Mouse (Mus musculus): ENCODE results near the gene Nckap5.
"Not testable (repeated sequence)": the region's sequence is repeated elsewhere in the genome, so short reads cannot be mapped to it uniquely, and the experiment has no call there.

The Nckap5 gene

DNA sequence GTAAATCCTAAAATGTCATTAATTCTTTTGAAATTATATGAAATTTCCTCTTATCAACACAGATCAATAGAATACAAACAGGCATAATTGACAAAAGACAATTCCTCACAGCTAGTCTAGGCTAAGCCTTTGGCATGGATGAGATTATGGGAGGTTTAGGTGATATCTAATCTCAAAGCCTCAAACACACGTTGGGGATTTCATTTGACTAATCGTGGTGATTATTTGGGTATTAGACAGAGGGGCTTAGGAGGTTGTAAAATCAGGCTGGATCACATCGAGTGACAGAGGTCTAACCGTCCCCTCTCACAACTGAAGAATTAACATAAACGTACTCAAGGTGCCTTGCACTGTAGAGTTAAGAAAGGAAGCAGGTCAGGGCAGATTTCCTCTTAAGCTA lies 674.8 kb downstream of the Nckap5 start:
- DNase-seq: no peak

DNA sequence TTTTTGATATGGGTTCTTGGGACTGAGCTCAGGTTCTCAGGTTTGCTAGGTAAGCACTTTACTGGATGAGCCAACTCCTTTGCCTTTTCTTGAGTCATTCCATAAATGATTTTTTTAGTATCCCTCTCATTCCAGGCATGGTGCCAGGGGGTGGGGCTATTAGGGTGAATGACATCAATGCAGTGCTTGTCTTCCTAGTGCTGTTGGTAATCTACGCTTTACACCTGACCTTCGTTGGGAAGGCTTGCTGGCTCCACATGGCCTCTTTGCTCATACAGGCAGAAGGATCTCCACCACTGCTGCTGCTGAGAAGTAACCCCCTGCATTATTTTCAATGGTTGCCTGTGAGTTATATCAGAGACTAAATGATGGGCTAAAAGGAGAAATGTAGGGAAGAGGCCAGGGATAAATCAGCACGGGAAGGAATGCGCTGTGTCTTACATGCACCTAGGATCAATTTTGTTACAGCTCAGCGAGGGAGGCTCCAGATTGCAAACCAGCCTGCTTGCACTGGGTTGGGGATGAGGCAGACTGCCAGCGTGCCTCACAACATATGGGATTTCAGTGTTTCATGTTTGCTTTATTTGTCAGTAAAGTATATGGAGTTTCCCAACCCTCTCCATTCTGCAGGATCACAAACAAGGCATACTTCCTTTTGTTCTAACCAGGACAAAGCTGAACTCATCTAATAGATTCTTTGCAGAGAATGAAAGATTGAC lies 676.9 kb downstream of the Nckap5 start:
- DNase-seq: peak; percentile 2 to 30

DNA sequence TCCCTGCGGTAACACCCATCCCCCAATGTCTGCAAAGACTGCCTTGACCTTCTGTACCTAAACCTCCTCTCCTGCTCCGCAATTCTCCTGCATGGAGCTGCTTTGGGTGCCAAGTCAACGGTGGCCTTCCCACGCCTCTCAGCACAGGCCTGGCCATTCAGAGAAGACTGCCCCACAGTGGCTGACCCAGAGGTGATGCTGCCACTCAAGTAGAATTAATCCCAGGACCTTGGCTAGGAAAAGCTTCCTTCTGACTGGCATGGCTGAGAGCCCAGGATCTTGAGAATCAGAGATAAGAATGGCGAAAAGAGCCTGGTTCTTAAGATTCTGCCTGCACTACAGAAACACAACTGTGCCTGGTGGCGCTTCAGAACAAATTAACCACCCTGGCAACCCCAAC lies 678.4 kb downstream of the Nckap5 start:
- no peak for DNase-seq

DNA sequence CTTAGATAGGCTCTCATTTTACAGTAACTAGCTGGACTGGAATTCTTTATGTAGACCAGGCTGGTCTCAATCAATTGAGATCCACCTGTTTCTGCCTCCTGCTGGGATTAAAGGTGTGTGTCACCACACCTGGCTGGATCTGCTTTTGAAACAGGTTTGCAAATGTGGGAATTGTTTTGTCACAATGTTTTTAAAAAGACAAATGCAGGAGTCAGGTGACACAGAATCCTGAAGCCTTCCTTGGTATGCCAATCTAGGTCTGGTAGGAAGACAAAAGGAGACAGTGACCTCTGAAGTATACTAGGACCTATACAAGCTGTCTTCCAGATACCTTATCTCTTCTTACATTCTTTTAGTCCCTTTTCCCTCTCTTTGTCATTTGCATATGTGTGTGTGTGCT lies 680.6 kb downstream of the Nckap5 start:
- DNase-seq: no peak

DNA sequence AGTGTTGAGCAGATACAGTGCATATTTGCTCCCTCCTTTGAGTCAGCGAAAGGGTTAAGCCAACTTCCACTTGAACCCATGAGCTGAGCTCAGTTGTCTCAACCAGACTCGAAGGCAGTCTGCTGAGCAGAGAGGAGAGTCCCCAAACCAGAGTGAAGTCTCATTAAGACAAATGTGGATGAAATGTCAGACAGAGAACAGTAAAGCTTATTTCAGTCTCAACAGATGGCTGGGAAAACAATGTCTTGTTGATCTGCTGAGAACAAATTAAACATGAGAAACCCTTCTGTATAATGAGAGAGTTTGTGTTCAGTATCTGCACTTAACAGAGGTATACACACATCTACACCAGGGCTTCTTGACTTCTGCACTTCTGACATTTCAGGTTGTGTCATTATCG lies 694.9 kb downstream of the Nckap5 start:
- no peak for DNase-seq

DNA sequence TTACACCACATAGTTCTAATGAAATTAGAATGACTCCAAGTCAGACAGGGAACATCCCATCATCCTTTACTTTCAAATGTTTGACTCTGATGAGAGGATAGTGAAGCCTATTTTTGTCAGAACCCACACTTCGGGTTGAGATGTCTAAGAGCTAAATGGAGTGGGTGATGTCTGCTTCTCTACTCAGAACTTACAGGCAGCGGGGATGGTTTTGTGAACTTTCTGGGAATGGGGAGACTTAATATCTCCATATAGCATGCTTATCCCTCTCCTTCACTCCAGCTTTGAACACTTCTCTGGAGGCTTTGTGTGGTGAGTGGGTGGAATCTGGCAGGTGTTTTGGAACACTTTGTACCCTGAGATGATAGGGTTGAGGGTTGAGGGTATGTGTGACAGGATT lies 698.3 kb downstream of the Nckap5 start:
- DNase-seq: no peak

DNA sequence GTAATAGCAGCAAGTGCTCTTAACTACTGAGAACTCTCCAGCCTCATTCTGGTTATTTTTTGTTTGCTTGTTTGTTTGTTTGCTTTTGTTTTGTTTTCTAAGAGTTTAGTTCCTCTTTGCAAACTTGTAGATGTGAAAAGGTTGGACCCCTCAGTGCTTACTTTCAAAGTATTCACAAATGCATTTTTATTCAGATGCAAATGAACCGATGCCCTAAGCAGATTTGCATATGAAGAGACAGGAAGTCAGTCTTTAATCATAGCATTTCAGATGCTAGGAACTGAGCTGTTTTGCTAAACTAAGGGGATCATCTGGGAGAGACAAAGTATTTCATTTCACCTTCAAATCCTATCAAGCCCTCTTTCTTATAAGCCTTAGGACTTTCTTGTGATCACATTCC lies 701.5 kb downstream of the Nckap5 start:
- no peak for DNase-seq

DNA sequence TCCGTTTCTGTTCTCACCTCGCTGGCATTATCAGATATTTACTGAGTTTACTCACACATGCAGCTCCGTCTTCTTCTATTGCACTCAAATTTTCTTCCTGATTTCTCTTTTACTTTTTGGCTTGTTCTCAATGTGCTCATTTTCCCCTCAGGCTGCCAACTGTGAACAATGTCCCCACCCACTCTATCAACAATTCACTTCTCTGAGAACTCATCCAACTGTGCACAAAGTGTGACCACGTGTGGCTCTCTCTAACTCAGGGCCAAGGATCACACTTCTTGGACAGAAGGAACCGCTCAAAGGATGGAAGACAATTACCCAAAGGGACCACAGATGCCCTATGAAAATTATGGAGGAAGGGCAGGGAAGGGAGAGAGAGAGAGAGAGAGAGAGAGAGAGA lies 707.5 kb downstream of the Nckap5 start:
- no peak for DNase-seq

DNA sequence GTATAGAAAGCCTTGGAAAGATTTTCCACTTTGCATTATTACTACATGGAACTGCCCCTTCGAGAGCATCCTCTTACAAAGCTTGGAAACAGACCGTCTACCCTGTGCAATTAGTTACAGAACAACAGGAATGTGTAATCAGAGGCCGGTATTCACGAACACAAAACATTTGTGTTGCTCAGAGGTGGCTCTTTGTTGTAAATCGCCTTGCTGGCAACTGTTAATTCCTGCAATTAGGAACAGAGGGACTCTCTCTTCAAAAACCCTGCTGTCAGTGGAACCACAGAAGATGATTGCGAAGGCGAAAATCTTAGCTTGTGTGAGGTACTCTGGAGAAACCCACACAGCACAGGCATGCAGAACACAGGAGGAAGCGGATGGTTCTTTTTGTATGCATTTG lies 710.1 kb downstream of the Nckap5 start:
- no peak for DNase-seq

DNA sequence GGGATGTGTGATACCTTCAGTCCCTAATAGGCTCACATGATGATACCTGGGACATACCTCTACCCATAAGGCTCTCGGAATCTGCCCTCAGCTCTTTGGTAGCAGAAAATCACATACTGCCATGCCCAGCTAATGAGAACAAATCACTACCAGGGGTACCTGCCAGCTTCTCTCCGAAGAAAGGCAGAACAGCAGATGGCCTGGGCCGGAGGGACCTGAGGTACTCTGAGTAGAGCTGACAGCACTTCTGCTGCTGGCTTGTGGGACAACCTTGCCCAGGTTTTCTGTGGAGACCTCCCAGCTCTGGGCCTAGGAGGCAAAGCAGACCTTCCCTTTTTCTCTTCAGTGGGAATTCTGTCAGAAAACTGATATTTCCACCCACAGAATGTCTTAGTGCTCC lies 714.6 kb downstream of the Nckap5 start:
- no peak for DNase-seq

DNA sequence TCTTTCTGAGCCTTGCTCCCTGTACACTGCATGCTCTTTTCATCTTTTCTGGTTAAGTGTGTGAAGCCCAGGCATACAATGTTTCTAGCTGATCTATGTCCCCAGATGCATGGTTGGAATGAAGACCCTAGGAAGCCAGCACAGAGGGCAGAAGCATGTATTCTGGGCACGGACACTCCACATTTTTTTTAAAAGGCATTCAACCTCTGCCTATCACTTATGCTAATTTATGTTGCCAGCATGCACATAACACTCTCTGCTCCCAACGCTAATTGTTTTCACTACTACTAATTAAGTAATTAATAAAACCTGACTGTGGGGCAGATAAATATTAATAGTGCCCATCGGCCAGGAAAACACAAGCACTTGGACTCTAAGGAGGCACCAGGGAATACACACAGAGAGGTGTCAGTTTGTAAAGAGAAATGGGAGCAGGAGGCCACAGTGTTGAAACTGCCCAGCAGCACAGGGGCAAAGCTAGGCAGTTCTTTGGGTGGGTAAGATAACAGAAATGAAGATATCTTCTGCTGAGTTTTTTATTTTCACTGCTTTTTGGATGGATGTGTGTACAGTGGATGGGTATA lies 724.8 kb downstream of the Nckap5 start:
- DNase-seq: no peak

DNA sequence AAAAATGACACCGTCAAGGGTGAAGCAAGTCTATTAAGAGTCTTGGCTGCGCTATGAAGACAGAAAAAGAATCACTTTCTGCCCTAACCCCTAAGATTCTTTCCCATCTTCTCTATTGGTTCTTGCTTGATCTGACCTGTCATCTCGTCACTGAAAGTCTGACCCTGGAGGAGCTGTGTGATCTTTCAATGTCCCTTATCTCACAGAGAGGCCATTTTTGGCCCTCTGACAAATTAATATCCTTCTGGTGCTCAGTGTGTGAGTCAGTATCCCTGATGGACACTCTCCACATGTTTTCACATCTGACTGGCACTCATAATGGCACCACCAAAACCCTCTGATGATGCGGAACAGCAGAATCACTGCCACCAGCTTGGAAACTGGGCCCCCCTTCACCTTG lies 736.3 kb downstream of the Nckap5 start:
- no peak for DNase-seq

DNA sequence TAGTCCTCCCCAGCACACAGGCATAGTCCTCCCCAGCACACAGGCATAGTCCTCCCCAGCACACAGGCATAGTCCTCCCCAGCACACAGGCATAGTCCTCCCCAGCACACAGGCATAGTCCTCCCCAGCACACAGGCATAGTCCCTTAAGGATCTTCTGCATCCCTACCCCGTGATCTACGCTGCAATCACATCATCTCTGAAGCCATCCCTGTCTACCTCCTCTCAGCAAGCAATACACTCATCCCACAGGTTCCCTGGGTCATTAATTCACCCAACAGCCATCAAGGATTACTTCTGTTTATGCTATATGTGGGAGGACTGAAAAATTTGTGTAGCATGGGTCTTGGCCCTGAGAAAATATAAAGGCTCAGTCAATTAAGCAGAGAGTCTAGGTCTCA lies 738.6 kb downstream of the Nckap5 start:
- DNase-seq: not testable (repeated sequence)

DNA sequence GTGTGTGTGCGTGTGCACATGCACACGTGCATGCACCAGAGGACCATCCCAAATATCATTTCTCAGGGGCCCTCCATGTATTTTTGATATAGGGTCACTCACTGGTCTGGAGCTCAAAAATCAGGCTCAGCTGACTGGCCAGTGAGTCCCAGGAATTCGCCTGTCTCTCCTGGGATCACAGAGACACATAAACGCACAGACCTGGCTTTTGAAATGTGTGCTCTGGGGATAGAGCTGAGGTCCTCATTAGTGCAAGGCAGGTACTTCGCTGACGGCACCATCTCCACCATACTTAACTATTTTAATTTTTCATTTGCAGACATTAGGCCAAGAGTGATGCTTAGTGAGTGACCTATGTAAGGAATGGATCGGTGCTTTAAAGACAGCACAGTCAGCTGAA lies 743.4 kb downstream of the Nckap5 start:
- no peak for DNase-seq

DNA sequence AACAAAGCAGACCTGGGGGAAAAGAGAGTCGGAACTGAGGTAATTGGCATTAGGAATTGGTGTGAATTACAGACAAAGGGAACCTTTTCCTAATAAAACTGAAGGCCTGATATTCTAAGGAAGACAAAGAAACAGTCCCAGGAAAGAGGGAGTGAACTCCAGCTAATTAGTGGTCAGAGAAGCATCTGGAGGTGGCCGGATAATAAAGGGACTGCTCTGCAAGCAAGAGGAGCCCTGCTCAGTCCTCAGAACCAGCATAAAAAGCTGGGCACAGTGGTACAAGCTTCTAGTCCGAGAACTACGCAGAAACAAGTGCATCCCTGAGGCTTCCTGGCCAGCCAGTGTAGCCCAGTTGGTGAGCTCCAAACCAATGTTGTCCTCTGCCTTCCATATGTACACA lies 754.3 kb downstream of the Nckap5 start:
- DNase-seq: no peak

DNA sequence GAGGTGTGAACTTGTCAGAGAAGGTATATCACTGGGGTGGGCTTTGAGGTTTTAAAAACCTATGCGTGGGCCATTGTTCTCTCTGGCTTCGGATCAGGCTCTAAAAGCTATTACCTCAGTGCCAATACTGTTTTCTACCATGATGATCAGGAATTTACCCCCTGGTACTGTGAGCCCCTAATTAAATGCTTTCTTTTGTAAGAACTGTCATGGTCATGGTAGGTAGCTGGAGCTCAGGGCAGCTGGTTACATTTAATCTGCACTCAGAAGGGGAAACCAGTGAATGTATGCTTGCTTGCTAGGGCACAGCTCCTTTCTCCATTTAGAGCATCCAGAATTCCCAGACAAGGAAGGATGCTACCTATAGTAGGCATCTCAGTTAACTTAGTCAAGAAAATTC lies 759.7 kb downstream of the Nckap5 start:
- DNase-seq: no peak

DNA sequence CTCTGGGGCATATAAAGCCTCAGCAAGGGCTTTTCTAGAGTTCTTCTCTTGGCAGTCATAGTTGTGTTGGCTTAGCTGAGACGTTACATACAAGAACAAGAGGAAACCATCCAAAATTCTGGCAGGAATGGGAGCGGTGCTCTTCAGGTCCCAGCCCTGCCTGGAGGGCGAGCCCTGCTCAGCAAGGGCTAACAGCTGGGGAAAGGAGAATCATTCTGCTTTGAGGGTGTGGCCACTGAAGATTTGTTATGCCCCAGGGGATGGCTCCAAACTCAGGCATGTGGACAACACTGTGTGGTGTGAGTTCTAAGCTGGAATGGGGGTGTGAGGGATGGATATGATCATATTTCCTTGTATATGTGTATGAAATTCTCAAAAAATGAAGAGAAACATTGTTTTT lies 779.1 kb downstream of the Nckap5 start:
- no peak for DNase-seq

DNA sequence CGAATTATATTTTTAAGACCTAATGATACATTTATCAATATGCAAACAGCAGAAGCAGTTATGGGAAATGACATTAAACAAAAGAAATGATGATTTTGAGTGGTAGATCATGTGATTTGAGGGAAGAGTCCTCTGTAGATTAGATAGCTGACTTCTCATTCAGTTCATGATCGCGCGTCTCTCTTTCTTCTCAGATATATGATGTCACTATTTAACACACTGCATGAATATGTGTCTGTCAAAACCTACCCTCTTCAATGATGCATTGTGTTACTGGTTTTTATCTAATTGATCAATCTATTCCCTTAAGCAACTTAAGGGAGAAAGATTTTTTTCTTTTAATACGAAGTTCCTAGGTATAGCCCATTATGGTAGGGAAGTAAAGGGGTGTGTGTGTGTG lies 787.7 kb downstream of the Nckap5 start:
- DNase-seq: no peak

DNA sequence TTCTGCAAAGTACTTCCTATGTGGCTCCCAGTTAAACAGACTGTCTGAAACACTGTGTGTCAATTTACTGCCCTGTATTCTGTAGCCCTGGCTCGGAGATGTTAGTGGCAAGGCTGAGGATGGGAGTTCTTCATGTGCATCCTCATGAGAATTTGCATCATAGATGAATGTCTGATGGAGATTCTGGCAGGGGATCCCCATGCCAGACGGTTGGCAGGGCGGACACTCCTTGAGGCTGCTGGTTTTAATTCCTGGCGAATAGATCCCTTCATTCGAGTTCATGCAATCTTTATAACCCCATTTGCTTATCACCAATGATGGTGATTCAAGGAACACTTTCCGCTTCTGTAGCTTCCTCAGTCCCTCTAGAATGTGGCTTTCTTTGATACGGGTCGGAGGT lies 803.1 kb downstream of the Nckap5 start:
- DNase-seq: no peak

DNA sequence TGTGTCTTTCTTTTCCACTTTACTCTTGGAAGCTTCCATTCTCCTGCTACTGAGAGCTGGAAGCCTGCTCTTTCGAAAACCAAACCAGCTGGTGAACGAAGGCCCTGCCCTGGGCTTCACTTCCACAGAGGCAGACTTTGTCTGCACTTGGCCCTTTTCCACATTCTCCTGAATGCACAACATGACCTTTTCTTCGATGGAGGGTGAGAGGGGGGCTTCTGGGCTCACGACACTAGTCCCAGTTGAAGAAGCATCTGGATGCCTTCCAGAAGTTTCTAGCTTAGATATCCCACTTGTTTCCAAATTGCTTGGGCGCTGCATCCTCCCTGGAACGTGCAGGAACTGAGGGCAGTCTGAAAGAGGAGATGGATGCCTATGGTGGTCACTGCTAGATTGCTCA lies 806.1 kb downstream of the Nckap5 start:
- DNase-seq: no peak

DNA sequence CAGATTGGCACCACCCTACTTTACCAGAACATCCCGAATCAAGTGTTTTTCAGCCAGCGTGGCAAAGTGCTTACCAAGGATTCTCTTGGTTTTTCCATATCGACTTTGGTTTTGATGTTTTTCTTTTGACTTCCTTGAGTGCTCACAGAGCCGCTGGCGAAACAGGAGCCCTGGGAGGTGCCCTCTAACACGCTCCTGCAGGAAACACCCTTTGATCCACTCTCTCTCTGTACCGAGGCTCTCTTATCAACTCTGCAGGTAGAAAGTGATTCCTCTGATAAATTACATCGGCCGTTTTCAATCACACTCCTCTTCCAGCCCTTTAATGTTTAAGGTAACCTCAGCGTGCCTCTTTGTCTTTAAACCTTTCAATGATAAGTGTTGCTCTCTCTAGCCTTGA lies 807.6 kb downstream of the Nckap5 start:
- DNase-seq: no peak

DNA sequence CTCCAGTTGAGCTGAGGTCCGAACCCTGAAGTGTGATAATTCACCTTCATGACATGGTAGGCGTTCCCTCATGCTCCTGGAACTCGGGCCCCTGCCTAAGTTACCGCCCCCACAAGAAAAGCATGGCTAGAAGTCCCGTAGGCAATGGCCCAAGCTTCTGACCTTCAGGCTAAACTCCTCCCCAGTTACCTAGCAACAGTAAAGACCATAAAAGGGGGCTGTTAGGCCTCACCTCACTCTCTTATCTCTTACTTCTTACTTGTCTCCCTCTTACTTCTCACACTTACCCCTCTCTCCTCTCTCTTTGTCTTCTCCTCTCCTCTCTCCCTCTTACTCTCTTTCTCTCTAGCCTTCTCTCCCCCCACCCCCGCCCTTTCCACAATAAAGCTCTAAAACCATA lies 811.9 kb downstream of the Nckap5 start:
- DNase-seq: not testable (repeated sequence)

DNA sequence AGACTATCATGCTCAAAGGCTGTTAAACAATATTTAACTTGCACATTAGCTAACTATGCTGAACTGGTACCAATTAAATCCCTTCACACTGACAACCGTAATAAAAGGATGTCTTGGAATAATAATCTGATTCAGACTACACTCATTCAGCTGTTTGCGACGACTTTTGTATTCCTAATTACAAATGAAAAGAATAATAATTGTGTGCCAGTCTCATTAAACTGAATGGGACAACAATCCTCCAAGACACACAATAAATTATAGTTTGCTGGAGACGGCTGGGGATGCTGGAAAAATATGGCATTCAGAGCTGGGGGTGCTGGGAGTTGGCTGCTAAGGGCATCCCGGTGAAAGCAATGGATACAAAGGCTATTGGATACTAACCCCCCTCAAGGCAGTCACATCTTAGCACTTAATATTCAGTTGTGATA lies 818.9 kb downstream of the Nckap5 start:
- no peak for DNase-seq

DNA sequence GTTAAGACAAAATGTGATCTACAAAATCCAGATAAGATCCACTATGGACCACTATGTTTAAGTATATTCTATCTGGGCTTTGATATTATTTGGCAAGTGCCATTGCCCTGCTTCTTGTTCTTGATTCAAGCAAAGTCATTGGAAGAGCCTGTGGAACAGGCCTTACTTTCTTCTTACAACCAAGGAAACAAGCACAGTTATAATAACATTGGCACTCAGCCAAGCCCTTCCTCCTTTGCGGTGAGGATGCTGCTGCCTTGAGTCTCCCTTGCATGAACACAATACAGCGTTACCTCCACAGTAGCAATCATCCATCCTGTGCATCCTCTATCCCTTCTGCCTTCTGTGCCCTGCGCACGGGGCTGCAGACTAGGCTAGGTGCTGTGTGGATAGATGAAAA lies 823.0 kb downstream of the Nckap5 start:
- no peak for DNase-seq

DNA sequence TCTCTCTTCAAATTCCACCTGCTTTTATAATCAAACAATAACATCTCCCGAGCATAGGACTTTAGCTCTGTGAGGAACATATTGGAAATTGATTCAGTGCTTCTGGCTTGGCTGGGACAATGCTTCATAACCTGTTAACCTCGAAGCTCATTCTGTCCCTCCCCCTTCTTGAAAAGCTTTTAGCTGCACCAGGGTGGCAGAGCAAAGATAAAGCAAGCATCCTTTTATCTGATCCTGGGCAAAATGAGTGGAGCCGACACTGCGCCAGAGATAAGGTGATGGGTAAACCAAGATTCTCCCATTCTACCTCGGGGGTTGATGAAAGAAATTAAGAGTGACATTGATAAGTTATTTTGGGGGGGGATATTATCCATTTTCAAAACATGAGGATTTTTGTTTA lies 824.9 kb downstream of the Nckap5 start:
- DNase-seq: no peak

Measured in kidney, postnatal 36 days (tissue).